Mouse (Mus musculus) CH12.LX (cell line): ENCODE results near the gene Rab5b. TPM values are rescaled to one million over a fixed set of nuclear protein-coding genes. Genes with fewer than 3 reads are reported as not detected.
A peak's percentile ranks its signal among the peaks of the same experiment; 100 is the strongest.

Experiments
- DNase-seq: peaks from one replicate; pipeline ENCODE4 v3.0.0-alpha.2; 2013; ENCODE audit errors: extremely low read depth
- H3K27ac ChIP-seq: 2 replicates; pipeline ENCODE4 v1.5.1; 2012; ENCODE audit warnings: low read depth, mild to moderate bottlenecking, control low read depth, moderate library complexity; ENCODE audit not compliant: insufficient read depth
- H3K27me3 ChIP-seq: replicated peaks from 2 replicates; pipeline ENCODE3; 2012; ENCODE audit warnings: inconsistent platforms
- H3K36me3 ChIP-seq, 2 experiments: replicated peaks in 1 of 2; 2 replicates each; pipeline versions ENCODE3 to v1.6.1; 2012; ENCODE audit warnings: inconsistent platforms in 1 of 2, low read length in 1 of 2, mild to moderate bottlenecking in 1 of 2, mixed read lengths in 1 of 2, moderate library complexity in 1 of 2; ENCODE audit not compliant: control insufficient read depth in 1 of 2, insufficient read depth in 1 of 2
- H3K4me1 ChIP-seq, 2 experiments: 2 replicates each; pipeline ENCODE4 v1.6.1; 2012; ENCODE audit warnings: inconsistent platforms in 1 of 2, moderate library complexity in 1 of 2; ENCODE audit not compliant: insufficient read depth in 2 of 2, control insufficient read depth in 1 of 2
- H3K4me2 ChIP-seq: 2 replicates; pipeline ENCODE4 v1.6.1; 2012; ENCODE audit warnings: low read depth, mild to moderate bottlenecking, control low read depth; ENCODE audit not compliant: poor library complexity, insufficient read depth, severe bottlenecking
- H3K4me3 ChIP-seq, 3 experiments: fragments of 150-350 bp in 1 of 3; sonication (generic) in 1 of 3; replicated peaks in 1 of 3; 2 replicates each; pipeline versions ENCODE3 to v1.5.1; 2011 to 2012; ENCODE audit warnings: low read depth in 2 of 3, low read length in 2 of 3, mild to moderate bottlenecking in 2 of 3, moderate library complexity in 2 of 3, control low read depth in 1 of 3, improper control_type of control experiment in 1 of 3, inconsistent platforms in 1 of 3, mixed read lengths in 1 of 3; ENCODE audit not compliant: poor library complexity in 1 of 3
- H3K79me2 ChIP-seq: replicated peaks from 2 replicates; pipeline ENCODE4 v1.6.1; 2012; ENCODE audit warnings: mild to moderate bottlenecking, moderate library complexity; ENCODE audit not compliant: control insufficient read depth, poor library complexity, insufficient read depth, severe bottlenecking; ENCODE audit errors: extremely low read depth
- H3K9ac ChIP-seq: 2 replicates; pipeline ENCODE4 v1.6.1; 2012; ENCODE audit warnings: low read depth, mild to moderate bottlenecking, control low read depth, moderate library complexity; ENCODE audit not compliant: insufficient read depth
- H3K9me3 ChIP-seq: replicated peaks from 2 replicates; pipeline ENCODE3; 2012; ENCODE audit warnings: low read length, inconsistent platforms, mixed read lengths
- BHLHE40 ChIP-seq: IDR thresholded peaks from 2 replicates; pipeline ENCODE4 v1.6.1; 2011; ENCODE audit warnings: mild to moderate bottlenecking, low read depth, low read length, improper control_type of control experiment
- CHD1 ChIP-seq: IDR thresholded peaks from 2 replicates; pipeline ENCODE4 v1.6.1; 2012; ENCODE audit warnings: low read depth, low read length, improper control_type of control experiment, inconsistent platforms
- CTCF ChIP-seq, 2 experiments: IDR thresholded peaks in 1 of 2; conservative IDR thresholded peaks in 1 of 2; 2 replicates each; pipeline ENCODE4 v1.5.1; 2011 to 2012; ENCODE audit warnings: low read depth in 2 of 2, low read length in 2 of 2, improper control_type of control experiment in 1 of 2, inconsistent platforms in 1 of 2, mild to moderate bottlenecking in 1 of 2, moderate library complexity in 1 of 2
- ELF1 ChIP-seq: IDR thresholded peaks from 2 replicates; pipeline ENCODE4 v1.6.1; 2014; ENCODE audit warnings: low read depth, mild to moderate bottlenecking, inconsistent platforms, low read length, improper control_type of control experiment
- EP300 ChIP-seq: IDR thresholded peaks from 2 replicates; pipeline ENCODE4 v1.6.1; 2011; ENCODE audit warnings: low read length, improper control_type of control experiment
- GABPA ChIP-seq: IDR thresholded peaks from 2 replicates; pipeline ENCODE4 v1.6.1; 2012; ENCODE audit warnings: low read depth, low read length, improper control_type of control experiment, inconsistent platforms; ENCODE audit not compliant: insufficient replicate concordance
- IRF4 ChIP-seq: IDR thresholded peaks from 2 replicates; pipeline ENCODE4 v1.6.1; 2014; ENCODE audit warnings: low read depth, mild to moderate bottlenecking, inconsistent platforms, low read length, improper control_type of control experiment
- JUN ChIP-seq: IDR thresholded peaks from 2 replicates; pipeline ENCODE4 v1.6.1; 2011; ENCODE audit warnings: low read depth, mild to moderate bottlenecking, low read length, improper control_type of control experiment, moderate library complexity; ENCODE audit not compliant: insufficient read depth
- JUND ChIP-seq: conservative IDR thresholded peaks from 2 replicates; pipeline ENCODE4 v1.6.1; 2011; ENCODE audit warnings: low read depth, low read length, improper control_type of control experiment
- MAFK ChIP-seq: IDR thresholded peaks from 2 replicates; pipeline ENCODE4 v1.6.1; 2011; ENCODE audit warnings: low read length, improper control_type of control experiment; ENCODE audit not compliant: insufficient replicate concordance
- MAX ChIP-seq: IDR thresholded peaks from 2 replicates; pipeline ENCODE4 v1.6.1; 2011; ENCODE audit warnings: low read length, improper control_type of control experiment
- MEF2A ChIP-seq: IDR thresholded peaks from 2 replicates; pipeline ENCODE4 v1.6.1; 2014; ENCODE audit warnings: low read depth, mild to moderate bottlenecking, inconsistent platforms, low read length, improper control_type of control experiment, borderline replicate concordance
- MYC ChIP-seq: IDR thresholded peaks from 2 replicates; pipeline ENCODE4 v1.6.1; 2011; ENCODE audit warnings: low read depth, mild to moderate bottlenecking, improper control_type of control experiment, low read length
- NELFE ChIP-seq: IDR thresholded peaks from 2 replicates; pipeline ENCODE4 v1.6.1; 2011; ENCODE audit warnings: low read depth, low read length, improper control_type of control experiment
- POLR2A ChIP-seq: IDR thresholded peaks from 2 replicates; pipeline ENCODE4 v1.6.1; 2011; ENCODE audit warnings: low read depth, mild to moderate bottlenecking, improper control_type of control experiment, low read length
- POLR2AphosphoS2 ChIP-seq: IDR thresholded peaks from 2 replicates; pipeline ENCODE4 v1.6.1; 2011; ENCODE audit warnings: low read depth, low read length, improper control_type of control experiment
- RAD21 ChIP-seq: IDR thresholded peaks from 2 replicates; pipeline ENCODE4 v1.6.1; 2011; ENCODE audit warnings: low read depth, mild to moderate bottlenecking, low read length, improper control_type of control experiment, moderate library complexity
- RCOR1 ChIP-seq: conservative IDR thresholded peaks from 2 replicates; pipeline ENCODE4 v1.6.1; 2012; ENCODE audit warnings: low read depth, mild to moderate bottlenecking, inconsistent platforms, low read length, improper control_type of control experiment
- SIN3A ChIP-seq: IDR thresholded peaks from 2 replicates; pipeline ENCODE4 v1.6.1; 2012; ENCODE audit warnings: low read length, improper control_type of control experiment, inconsistent platforms
- SMC3 ChIP-seq: IDR thresholded peaks from 2 replicates; pipeline ENCODE4 v1.6.1; 2011; ENCODE audit warnings: low read depth, low read length, improper control_type of control experiment
- TCF12 ChIP-seq: IDR thresholded peaks from 2 replicates; pipeline ENCODE4 v1.6.1; 2014; ENCODE audit warnings: low read depth, mild to moderate bottlenecking, inconsistent platforms, low read length, improper control_type of control experiment
- USF2 ChIP-seq: conservative IDR thresholded peaks from 2 replicates; pipeline ENCODE4 v1.6.1; 2011; ENCODE audit warnings: low read depth, low read length, improper control_type of control experiment
- ZC3H11A ChIP-seq: IDR thresholded peaks from 2 replicates; pipeline ENCODE4 v1.6.1; 2012; ENCODE audit warnings: low read depth, mild to moderate bottlenecking, inconsistent platforms, low read length, improper control_type of control experiment
- ZKSCAN1 ChIP-seq: IDR thresholded peaks from 2 replicates; pipeline ENCODE4 v1.6.1; 2012; ENCODE audit warnings: low read depth, inconsistent platforms, low read length, improper control_type of control experiment, borderline replicate concordance
- ZMIZ1 ChIP-seq: IDR thresholded peaks from 2 replicates; pipeline ENCODE4 v1.6.1; 2012; ENCODE audit warnings: low read depth, mild to moderate bottlenecking, inconsistent platforms, low read length, improper control_type of control experiment
- ZNF384 ChIP-seq: IDR thresholded peaks from 2 replicates; pipeline ENCODE4 v1.6.1; 2012; ENCODE audit warnings: low read depth, low read length, improper control_type of control experiment, inconsistent platforms
- dilution Hi-C: fragments of 300-500 bp; cut with MboI; formaldehyde crosslinking; loops from 2 replicates; pipeline ENCODE4 v1.14.3; 2020; ENCODE audit warnings: low sequenced_read_pairs; ENCODE audit not compliant: extremely low pct_unique_long_range_greater_than_20kb, extremely low pct_ligation_motif_present
- in situ Hi-C: fragments of 300-500 bp; cut with MboI; formaldehyde crosslinking; loops from 3 replicates; pipeline ENCODE4 v1.14.3; 2019; ENCODE audit warnings: low sequenced_read_pairs, low pct_ligation_motif_present, low pct_unique_long_range_greater_than_20kb, mixed read lengths
- polyA plus RNA-seq: library from polyadenylated mRNA; unstranded; fragments of >175 nt; gene quantifications from 2 replicates; pipeline ENCODE4 v1.2.1, GENCODE M21; 2012; ENCODE audit warnings: low read depth; ENCODE audit not compliant: insufficient read length
- total RNA-seq, 2 experiments: library from RNA; depleted of rRNA; stranded (reverse); fragments of 300-350 nt in 1 of 2; fragments of >200 nt in 1 of 2; gene quantifications; 2 replicates each; pipeline ENCODE4 v1.2.3; 2012 to 2014

The Rab5b gene
- total and polyA plus RNA-seq, 3 experiments, result 20.4 to 34.4 (median 27.4) TPM

- TF ChIP-seq EP300 (no peak), ZMIZ1 (no peak), NELFE (no peak), MAX (no peak), ZNF384 (peak; percentile 78), CTCF (conservative IDR thresholded peaks at IDR 0.05 in 1 of 2, IDR thresholded peaks at IDR 0.05 in 1 of 2; ENCODE audit: low read depth in 2 of 2, low read length in 2 of 2) (peak; percentile 77 to 81), ZC3H11A (peak; percentile 41; the same call in 1 of the 2 replicates), POLR2AphosphoS2 (no peak), JUN (no peak), JUND (no peak), MEF2A (0 out of 2 replicates have a peak, but pooled peaks have one; percentile 18), RCOR1 (no peak), TCF12 (no peak), USF2 (no peak), SIN3A (no peak), CHD1 (no peak), ELF1 (no peak), GABPA (no peak), POLR2A (no peak), MAFK (no peak), MYC (0 out of 2 replicates have a peak, but pooled peaks have one; percentile 23), RAD21 (peak; percentile 71), SMC3 (peak; percentile 84)
These were observed 35.0 kb upstream of the Rab5b start for GRCm38 (mm10) chr10:128731002-128731433.

GRCm38 (mm10) chr10:128728059-128728458, 32.0 kb upstream of the Rab5b start:
- no peaks in the 10 kb centered on the region for H3K27me3 ChIP-seq
- no peak overlapping the region for H3K4me2 ChIP-seq
- peaks cover 8 to 46% of the 10 kb centered on the region in 2 experiments for H3K36me3 ChIP-seq
- H3K4me3 ChIP-seq, result no peak overlapping the region
- H3K4me1 ChIP-seq, result peaks cover 2 to 10% of the 10 kb centered on the region in 2 experiments; a peak in 3 of 4 replicates
- DNase-seq, result no peak
- H3K79me2 ChIP-seq, result no peaks in the 10 kb centered on the region
- no peak overlapping the region for H3K27ac ChIP-seq
- peaks cover 4% of the 10 kb centered on the region for H3K9me3 ChIP-seq
- H3K9ac ChIP-seq, result no peak overlapping the region
- TF ChIP-seq POLR2AphosphoS2 (no peak), BHLHE40 (no peak), MAFK (no peak), IRF4 (no peak), MYC (no peak), SIN3A (no peak), SMC3 (no peak), ZKSCAN1 (no peak), MAX (no peak)
- dilution Hi-C loops, result no loop called here
- in situ Hi-C loops, result no loop called here

More at GRCm38 (mm10) chr10:128731002-128731433, 35.0 kb upstream of the Rab5b start:
- peaks cover 2 to 5% of the 10 kb centered on the region in 2 experiments; a peak in 3 of 4 replicates for H3K4me1 ChIP-seq
- H3K79me2 ChIP-seq, result no peaks in the 10 kb centered on the region
- peaks cover 20 to 61% of the 10 kb centered on the region in 2 experiments for H3K36me3 ChIP-seq
- no peak overlapping the region for H3K4me2 ChIP-seq
- no peak overlapping the region for H3K9ac ChIP-seq
- DNase-seq, result peak; percentile 64
- peaks cover 11% of the 10 kb centered on the region for H3K9me3 ChIP-seq
- H3K27ac ChIP-seq, result no peak overlapping the region
- in situ Hi-C loops, result loop anchor here (5.0 kb wide), 1 partner anchor 161 kb away; the partner anchor contains the start of gene Gdf11
- H3K27me3 ChIP-seq, result no peaks in the 10 kb centered on the region
- dilution Hi-C loops, result no loop called here
- no peak overlapping the region for H3K4me3 ChIP-seq
